1 mouse cellular context compared by ENCODE assay signal in the genomic region with DNA sequence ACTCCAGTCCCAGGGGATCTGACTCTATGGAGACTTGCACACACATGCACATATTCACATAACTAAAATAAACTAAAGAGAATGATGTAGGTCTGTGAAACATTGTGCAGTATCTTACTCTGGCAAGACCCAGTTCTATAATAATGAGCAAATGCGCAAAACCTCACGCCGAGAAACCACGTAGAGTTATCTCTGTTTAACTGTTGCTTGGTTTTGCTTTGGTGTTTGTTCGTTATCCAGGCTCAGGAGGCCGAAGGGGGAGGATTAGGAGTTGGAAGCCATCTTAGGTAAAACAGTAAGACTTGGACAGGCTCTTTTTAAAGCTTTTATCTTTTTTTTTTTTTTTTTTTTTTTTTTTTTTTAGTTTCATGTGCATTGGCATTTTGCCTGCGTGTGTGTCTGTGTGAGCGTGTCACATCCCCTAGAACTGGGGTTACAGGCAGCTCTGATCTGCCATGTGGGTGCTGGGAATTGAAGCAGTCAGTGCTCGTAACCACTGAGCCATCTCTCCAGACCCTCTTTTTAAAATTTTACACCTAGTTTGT.
TF ChIP-seq lines count a peak whose summit lies in the region.

No protein-coding gene starts in this region.

TF ChIP-seq in ES-E14, 5 proteins besides CTCF, POLR2A, EP300 and RAD21 (continued from another document):
- no peak for TF ChIP-seq HCFC1 (IDR thresholded peaks at IDR 0.05; ENCODE audit: borderline replicate concordance, insufficient read depth, low read length)
